Mouse (Mus musculus): ENCODE results near the gene Ccdc188. TPM values are rescaled to one million over a fixed set of nuclear protein-coding genes. Genes with fewer than 3 reads are reported as not detected.
A peak's percentile ranks its signal among the peaks of the same experiment; 100 is the strongest.

The Ccdc188 gene
- polyA plus RNA-seq, 1 experiment: not detected

DNA sequence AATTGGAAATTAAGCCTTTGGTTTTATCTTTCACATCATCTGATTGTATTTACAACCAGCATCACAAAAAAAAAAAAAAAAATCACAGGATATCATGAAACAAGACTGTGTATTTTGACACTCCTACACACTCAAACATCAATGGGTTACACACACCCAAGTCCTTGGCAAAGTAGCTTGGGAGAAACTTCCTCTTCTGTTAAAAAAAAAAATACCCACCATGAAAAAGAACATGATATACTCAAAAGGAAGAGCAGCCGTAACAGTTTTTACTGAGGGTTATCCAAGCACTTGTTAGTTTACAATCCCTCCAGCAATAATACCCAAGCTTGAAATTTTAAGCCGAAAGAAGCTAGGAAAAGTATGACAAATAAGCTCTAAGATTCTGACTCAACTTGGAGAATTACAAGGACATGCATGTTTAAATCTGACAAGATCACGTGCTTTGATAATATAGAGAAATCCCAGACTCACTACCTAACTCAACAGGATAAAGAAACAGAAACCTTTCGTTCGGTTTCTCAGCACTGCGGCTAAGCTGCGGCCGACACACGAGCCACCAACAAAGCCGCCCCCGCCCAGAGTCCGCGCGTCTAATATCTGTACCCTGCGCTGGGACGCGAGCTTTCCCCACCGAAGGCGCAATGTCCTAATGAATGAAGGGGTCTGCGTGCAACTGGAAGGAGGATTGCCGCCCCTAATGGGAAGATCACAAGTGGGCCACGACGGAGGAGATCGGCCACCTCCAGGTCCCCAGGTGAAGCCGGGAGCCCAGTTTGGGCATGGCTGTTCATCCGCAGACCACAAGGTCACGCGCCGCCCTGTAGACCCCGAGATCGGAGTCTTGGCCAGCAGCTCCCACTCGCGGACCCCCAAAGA is 30.1 kb downstream of the Ccdc188 start:
- Histone ChIP-seq H3K4me1 (ENCODE audit: control insufficient read depth, insufficient read depth, insufficient read length) (peaks cover 6% of the 10 kb centered on the region; the same call in 1 of the 2 replicates), H3K4me3 (ENCODE audit: extremely low read depth, insufficient read depth, insufficient read length) (peak overlapping the region; percentile 69), H3K27me3 (ENCODE audit: control insufficient read depth, insufficient read depth, low read length) (no peaks in the 10 kb centered on the region), H3K36me3 (ENCODE audit: control insufficient read depth, insufficient read depth, low read length) (peaks cover 30% of the 10 kb centered on the region), H3K27ac (ENCODE audit: insufficient read depth, low read length) (peak overlapping the region; percentile 61)
- no peak for TF ChIP-seq POLR2A (IDR thresholded peaks at IDR 0.05; ENCODE audit: low read depth, low read length)
- WGBS: under 1% methylated on average over 33 of the region's 33 CpGs
- no peak for DNase-seq (ENCODE audit: low read depth in 1 of 2, low spot score in 2 of 2)

DNA sequence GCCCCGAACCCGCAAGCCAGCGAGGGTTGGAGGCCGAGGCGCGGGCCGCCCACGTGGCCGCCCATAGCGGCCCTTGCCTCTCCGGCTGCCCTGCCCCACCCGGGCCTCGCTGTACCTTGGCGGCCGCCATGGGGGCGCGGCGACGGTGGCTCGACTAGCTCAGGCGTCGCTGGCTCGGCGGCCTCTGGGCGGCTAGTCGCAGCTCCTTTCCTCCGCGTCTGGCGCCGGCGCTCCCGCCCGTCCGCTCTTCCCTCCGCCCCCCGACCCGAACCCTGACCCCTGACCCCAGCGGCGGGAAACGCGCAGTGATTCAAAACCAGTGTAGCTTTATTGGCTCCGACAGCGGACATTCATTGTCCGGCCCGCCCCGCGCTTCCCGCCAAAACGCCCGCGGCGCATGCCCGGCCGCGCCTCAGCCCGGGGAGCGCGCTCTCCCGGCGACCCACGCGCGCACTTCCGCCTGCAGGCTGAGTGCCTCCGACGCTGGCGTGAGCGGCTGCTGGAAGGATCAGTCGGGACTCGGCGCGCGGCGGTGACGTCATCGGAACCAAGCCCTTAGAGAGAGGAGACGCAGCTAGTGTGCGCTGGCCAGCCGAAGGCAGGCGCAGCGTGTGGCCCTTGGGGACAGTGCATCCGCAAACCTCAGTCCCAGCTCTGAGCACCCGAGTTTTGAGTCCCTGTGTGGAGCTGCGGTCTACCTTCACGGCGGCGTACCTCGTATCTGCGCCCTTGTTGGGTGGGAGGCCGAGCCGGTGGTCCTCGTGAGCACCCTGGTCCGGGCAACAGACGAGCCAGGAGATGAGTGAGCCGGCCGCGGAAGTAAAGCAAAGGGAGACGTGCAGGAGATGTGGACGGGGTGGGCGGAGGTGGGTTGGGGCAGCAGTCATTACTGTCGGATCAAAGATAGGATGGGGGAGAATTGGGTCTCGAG is 31.0 kb downstream of the Ccdc188 start, which contains the start of the genes Trmt2a and Ranbp1:
TSS of gene Trmt2a (plus strand) at position 247 of the 931 bp plus-strand sequence.
TSS of gene Ranbp1 (minus strand) at position 300 of the 931 bp plus-strand sequence.
- Histone ChIP-seq H3K36me3 (ENCODE audit: control insufficient read depth, insufficient read depth, low read length) (peaks cover 34% of the 10 kb centered on the region), H3K4me3 (ENCODE audit: extremely low read depth, insufficient read depth, insufficient read length) (peak within 1 kb of the TSS; percentile 69), H3K4me1 (ENCODE audit: control insufficient read depth, insufficient read depth, insufficient read length) (peaks cover 6% of the 10 kb centered on the region; the same call in 1 of the 2 replicates), H3K27me3 (ENCODE audit: control insufficient read depth, insufficient read depth, low read length) (no peaks in the 10 kb centered on the region), H3K27ac (ENCODE audit: insufficient read depth, low read length) (peak within 1 kb of the TSS; percentile 74)
- under 1% methylated on average over 97 of the region's 102 CpGs for WGBS
- TF ChIP-seq POLR2A (IDR thresholded peaks at IDR 0.05; ENCODE audit: low read depth, low read length) (peak; percentile 87), CTCF (IDR thresholded peaks at IDR 0.05; ENCODE audit: extremely low read depth, insufficient read depth, insufficient read length, insufficient replicate concordance) (no peak)
- DNase-seq (ENCODE audit: low read depth in 1 of 2, low spot score in 2 of 2): peak; percentile 94 to 98

- H3K27ac ChIP-seq (ENCODE audit: insufficient read depth, low read length): peak overlapping the region; percentile 74
- DNase-seq (ENCODE audit: low read depth in 1 of 2, low spot score in 2 of 2): peak; percentile 41 to 65
- H3K36me3 ChIP-seq (ENCODE audit: control insufficient read depth, insufficient read depth, low read length): peaks cover 39% of the 10 kb centered on the region
- peak overlapping the region; percentile 69 for H3K4me3 ChIP-seq (ENCODE audit: extremely low read depth, insufficient read depth, insufficient read length)
- no peaks in the 10 kb centered on the region for H3K27me3 ChIP-seq (ENCODE audit: control insufficient read depth, insufficient read depth, low read length)
- whole genome bisulfite sequencing: 3% methylated on average over 27 of the region's 27 CpGs
- peaks cover 6% of the 10 kb centered on the region; the same call in 1 of the 2 replicates for H3K4me1 ChIP-seq (ENCODE audit: control insufficient read depth, insufficient read depth, insufficient read length)
- no peak for TF ChIP-seq POLR2A (IDR thresholded peaks at IDR 0.05; ENCODE audit: low read depth, low read length)
- TF ChIP-seq CTCF (IDR thresholded peaks at IDR 0.05; ENCODE audit: extremely low read depth, insufficient read depth, insufficient read length, insufficient replicate concordance): no peak
Observed at GRCm38 (mm10) chr16:18249364-18249967, 31.8 kb downstream of the Ccdc188 start.

DNA sequence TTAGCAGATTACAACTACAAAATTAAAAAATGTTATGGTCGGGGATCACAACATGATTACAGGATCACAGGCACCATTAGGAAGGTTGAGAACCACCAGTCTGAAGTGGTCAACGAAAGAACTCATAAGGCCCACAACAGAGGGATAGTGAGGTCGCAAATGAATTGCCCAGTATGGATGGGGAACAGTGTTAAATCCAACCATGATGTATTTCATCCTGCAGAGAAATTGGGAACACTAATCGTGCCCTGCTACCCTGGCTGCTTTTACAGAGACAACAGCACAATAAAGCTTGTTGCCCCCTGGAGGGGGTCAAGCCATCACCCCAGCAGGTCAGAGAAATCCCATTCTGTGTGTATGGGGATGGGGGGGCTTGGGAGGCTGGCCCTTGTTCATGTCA is 32.6 kb downstream of the Ccdc188 start:
- no peak for DNase-seq (ENCODE audit: low read depth in 1 of 2, low spot score in 2 of 2)
- Histone ChIP-seq H3K36me3 (ENCODE audit: control insufficient read depth, insufficient read depth, low read length) (peaks cover 33% of the 10 kb centered on the region), H3K27ac (ENCODE audit: insufficient read depth, low read length) (no peak overlapping the region), H3K27me3 (ENCODE audit: control insufficient read depth, insufficient read depth, low read length) (no peaks in the 10 kb centered on the region), H3K4me3 (ENCODE audit: extremely low read depth, insufficient read depth, insufficient read length) (no peak overlapping the region), H3K4me1 (ENCODE audit: control insufficient read depth, insufficient read depth, insufficient read length) (peaks cover 6% of the 10 kb centered on the region; the same call in 1 of the 2 replicates)
- TF ChIP-seq CTCF (IDR thresholded peaks at IDR 0.05; ENCODE audit: extremely low read depth, insufficient read depth, insufficient read length, insufficient replicate concordance): no peak
- 62% methylated on average over 4 of the region's 4 CpGs for WGBS

DNA sequence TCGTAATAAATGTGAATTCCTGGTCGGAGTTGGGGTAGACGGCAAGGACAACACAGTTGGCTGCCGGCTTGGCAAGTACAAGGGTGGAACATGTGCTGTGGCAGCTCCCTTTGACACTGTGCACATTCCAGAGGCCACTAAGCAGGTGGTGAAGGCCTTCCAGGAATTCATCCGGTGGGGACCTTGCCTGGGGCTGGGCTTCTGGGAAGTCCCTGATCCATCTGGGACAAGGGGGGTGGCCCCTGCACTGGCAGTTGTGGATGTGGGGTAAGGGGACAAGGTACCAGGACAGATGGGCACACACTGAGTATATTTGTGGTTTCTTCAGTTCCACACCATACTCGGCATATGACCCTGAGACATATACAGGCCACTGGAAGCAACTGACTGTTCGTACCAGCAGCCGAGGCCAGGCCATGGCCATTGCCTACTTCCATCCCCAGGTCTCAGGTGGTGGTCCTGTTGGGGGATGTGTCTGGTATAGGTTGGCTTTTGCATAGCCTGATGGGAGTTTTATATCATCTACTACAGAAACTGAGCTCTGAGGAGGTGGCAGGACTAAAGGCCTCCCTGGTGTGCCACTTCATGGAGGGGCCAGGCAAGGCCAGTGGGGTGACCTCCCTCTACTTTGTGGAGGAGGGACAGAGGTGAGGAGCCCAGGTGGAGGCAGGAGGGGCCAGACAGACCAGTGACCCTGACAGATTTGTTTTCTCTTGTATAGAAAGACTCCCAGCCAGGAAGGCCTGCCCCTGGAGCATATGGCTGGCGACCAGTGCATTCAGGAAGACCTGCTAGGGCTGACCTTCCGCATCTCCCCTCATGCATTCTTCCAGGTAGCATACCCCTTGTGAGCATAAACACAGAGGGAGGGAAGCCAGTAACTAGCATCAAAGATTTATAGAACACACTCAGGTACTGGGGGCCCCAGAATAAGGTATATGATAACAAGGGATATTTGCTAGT is 33.4 kb downstream of the Ccdc188 start:
- Histone ChIP-seq H3K27ac (ENCODE audit: insufficient read depth, low read length) (no peak overlapping the region), H3K36me3 (ENCODE audit: control insufficient read depth, insufficient read depth, low read length) (peaks cover 35% of the 10 kb centered on the region), H3K27me3 (ENCODE audit: control insufficient read depth, insufficient read depth, low read length) (no peaks in the 10 kb centered on the region), H3K4me1 (ENCODE audit: control insufficient read depth, insufficient read depth, insufficient read length) (peaks cover 6% of the 10 kb centered on the region; the same call in 1 of the 2 replicates), H3K4me3 (ENCODE audit: extremely low read depth, insufficient read depth, insufficient read length) (no peak overlapping the region)
- DNase-seq (ENCODE audit: low read depth in 1 of 2, low spot score in 2 of 2): no peak
- WGBS: 89% methylated on average over 10 of the region's 10 CpGs
- TF ChIP-seq CTCF (IDR thresholded peaks at IDR 0.05; ENCODE audit: extremely low read depth, insufficient read depth, insufficient read length, insufficient replicate concordance) (no peak), POLR2A (IDR thresholded peaks at IDR 0.05; ENCODE audit: low read depth, low read length) (no peak)
